Mouse (Mus musculus) liver, adult 2 months (tissue): ENCODE measurements around the gene Zc3h4. TPM values are rescaled to one million over a fixed set of nuclear protein-coding genes. Genes with fewer than 3 reads are reported as not detected.

Experiments used
- DNase-seq: peaks from one replicate; pipeline ENCODE4 v3.0.0-alpha.2; 2011; ENCODE audit warnings: low read depth, low spot score; ENCODE audit errors: extremely low read depth
- H3K27ac ChIP-seq: fragments of 200-500 bp; replicated peaks from 2 replicates; pipeline ENCODE4 v1.5.1; 2012; ENCODE audit warnings: low read depth, mild to moderate bottlenecking, control low read depth, inconsistent platforms, low read length; ENCODE audit not compliant: insufficient read depth
- H3K27me3 ChIP-seq: fragments of 200-500 bp; 2 replicates; pipeline ENCODE4 v1.6.1; 2012; ENCODE audit warnings: mild to moderate bottlenecking, moderate library complexity, low read length, inconsistent platforms; ENCODE audit not compliant: control insufficient read depth, insufficient read depth
- H3K36me3 ChIP-seq: fragments of 200-500 bp; 2 replicates; pipeline ENCODE4 v1.6.1; 2012; ENCODE audit warnings: low read length, inconsistent platforms; ENCODE audit not compliant: control insufficient read depth, insufficient read depth
- H3K4me1 ChIP-seq: fragments of 200-500 bp; 2 replicates; pipeline ENCODE4 v1.6.1; 2011; ENCODE audit warnings: low read length; ENCODE audit not compliant: control insufficient read depth, insufficient read depth
- H3K4me3 ChIP-seq: fragments of 200-500 bp; 2 replicates; pipeline ENCODE4 v1.5.1; 2011; ENCODE audit warnings: low read depth, mild to moderate bottlenecking, control low read depth, low read length, moderate library complexity; ENCODE audit not compliant: insufficient read depth
- H3K79me2 ChIP-seq: fragments of 200-500 bp; 2 replicates; pipeline ENCODE4 v1.6.1; 2012; ENCODE audit warnings: inconsistent platforms, mild to moderate bottlenecking, low read length, moderate library complexity; ENCODE audit not compliant: control insufficient read depth, insufficient read depth
- H3K9ac ChIP-seq: fragments of 200-500 bp; 2 replicates; pipeline ENCODE4 v1.6.1; 2012; ENCODE audit warnings: low read depth, mild to moderate bottlenecking, control low read depth, inconsistent platforms, low read length
- CTCF ChIP-seq: fragments of 200-500 bp; IDR thresholded peaks from 2 replicates; pipeline ENCODE4 v1.5.1; 2011; ENCODE audit warnings: low read depth, low read length, control low read depth
- POLR2A ChIP-seq: fragments of 200-500 bp; IDR thresholded peaks from 2 replicates; pipeline ENCODE4 v1.6.1; 2011; ENCODE audit warnings: low read length, control low read depth; ENCODE audit not compliant: insufficient read depth; ENCODE audit errors: extremely low read depth
- WGBS: fragments of 180-500 bp; shearing (Covaris S2); methylation state at CpG from one replicate; pipeline ENCODE4 v1.1.7; 2018; 5-methylcytosine and 5-hydroxymethylcytosine counted together
- polyA plus RNA-seq: library from polyadenylated mRNA; depleted of rRNA; stranded (reverse); fragments of >200 nt; gene quantifications from 2 replicates; pipeline ENCODE4 v1.2.3, GENCODE M21; 2012
- total RNA-seq: library from RNA; depleted of rRNA; stranded (reverse); fragments of >200 nt; gene quantifications from 2 replicates; pipeline ENCODE4 v1.2.3, GENCODE M21; 2014

Zc3h4 gene
- total and polyA plus RNA-seq, 2 experiments, result 5.2 to 14.3 TPM

- Histone ChIP-seq H3K27me3 (no peaks in the 10 kb centered on the region), H3K4me3 (peak overlapping the region; percentile 8; the same call in 1 of the 2 replicates), H3K9ac (peak overlapping the region; percentile 16), H3K27ac (peak overlapping the region; percentile 82), H3K4me1 (peaks cover 15% of the 10 kb centered on the region; the same call in 1 of the 2 replicates), H3K36me3 (peaks cover 4% of the 10 kb centered on the region; the same call in 1 of the 2 replicates), H3K79me2 (no peaks in the 10 kb centered on the region)
- WGBS, result 28% methylated on average over 10 of the region's 10 CpGs
- no peak for TF ChIP-seq CTCF
- TF ChIP-seq POLR2A, result no peak
- DNase-seq, result peak; percentile 92
These were observed 34.5 kb upstream of the Zc3h4 start for GRCm38 (mm10) chr7:16366133-16366646.

DNA sequence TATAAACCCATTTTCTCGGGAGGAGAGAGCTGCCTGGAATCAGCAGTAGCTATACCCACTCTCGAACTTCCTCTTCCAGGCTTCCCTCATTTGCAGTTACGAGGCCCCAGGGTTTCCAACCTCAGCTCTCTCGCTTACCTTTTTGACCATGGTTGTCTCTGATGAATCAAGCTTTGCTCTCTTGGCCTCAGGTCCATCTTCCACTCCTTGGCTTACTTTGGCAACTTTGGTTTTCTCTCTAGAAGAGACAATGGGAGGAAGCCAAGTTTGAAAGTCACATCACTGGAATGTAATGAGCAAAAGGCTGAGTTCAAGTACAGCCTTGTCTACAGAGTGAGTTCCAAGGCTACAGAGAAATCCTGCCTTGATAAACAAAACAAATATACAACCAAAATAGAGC is 34.0 kb upstream of the Zc3h4 start:
- DNase-seq, result peak; percentile 66

DNA sequence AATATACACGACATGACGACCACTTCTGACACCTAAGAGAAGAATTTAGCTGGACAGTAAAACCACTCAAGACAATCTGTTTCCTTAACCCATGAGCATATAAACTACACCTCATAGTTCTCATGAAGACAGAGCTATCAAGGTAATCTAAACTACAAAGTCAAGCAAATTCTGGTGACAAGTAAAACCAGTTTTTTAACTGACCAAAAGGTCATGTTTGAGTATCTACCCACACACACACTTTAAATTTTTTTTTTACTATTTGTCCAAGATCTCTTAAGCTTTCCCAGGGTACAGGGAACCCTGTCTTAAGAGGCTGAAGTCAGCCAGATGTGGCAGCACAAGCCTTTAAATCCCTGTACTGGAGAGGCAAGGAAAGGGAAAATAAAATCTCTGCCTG is 31.9 kb upstream of the Zc3h4 start:
- WGBS, result 82% methylated on average over 2 of the region's 2 CpGs
- H3K36me3 ChIP-seq, result peaks cover 2% of the 10 kb centered on the region; the same call in 1 of the 2 replicates
- TF ChIP-seq POLR2A, result no peak
- TF ChIP-seq CTCF, result no peak

More for the DNA sequence above, 34.0 kb upstream of the Zc3h4 start:
- peak overlapping the region; percentile 82 for H3K27ac ChIP-seq
- WGBS, result 58% methylated on average over 4 of the region's 4 CpGs
- no peak overlapping the region for H3K9ac ChIP-seq
- H3K4me1 ChIP-seq, result peaks cover 15% of the 10 kb centered on the region; the same call in 1 of the 2 replicates
- no peaks in the 10 kb centered on the region for H3K79me2 ChIP-seq
- no peaks in the 10 kb centered on the region for H3K27me3 ChIP-seq
- no peak for TF ChIP-seq CTCF
- H3K4me3 ChIP-seq, result no peak overlapping the region
- H3K36me3 ChIP-seq, result peaks cover 2% of the 10 kb centered on the region; the same call in 1 of the 2 replicates

DNA sequence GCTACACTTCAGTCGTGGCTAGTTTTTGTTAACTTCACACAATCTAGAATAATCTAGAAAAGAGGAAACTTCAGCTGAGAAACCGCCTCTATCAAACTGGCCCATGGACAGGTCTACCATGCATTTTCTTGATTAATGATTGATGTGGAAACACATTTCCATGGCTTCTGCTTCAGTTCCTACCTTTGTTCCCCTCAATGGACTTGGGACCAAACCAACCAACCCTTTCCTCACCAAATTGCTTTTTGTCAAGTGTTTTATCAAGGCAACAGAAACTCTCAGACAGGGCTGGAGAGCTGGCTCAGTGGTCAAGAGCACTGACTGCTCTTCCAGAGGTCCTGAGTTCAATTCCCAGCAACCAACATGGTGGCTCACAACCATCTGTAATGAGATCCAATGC is 30.1 kb upstream of the Zc3h4 start:
- WGBS, result 40% methylated on average over 2 of the region's 2 CpGs
- DNase-seq, result peak; percentile 39
- peaks cover 5% of the 10 kb centered on the region; the same call in 1 of the 2 replicates for H3K36me3 ChIP-seq

More for the DNA sequence above, 31.9 kb upstream of the Zc3h4 start:
- Histone ChIP-seq H3K4me1 (peaks cover 15% of the 10 kb centered on the region; the same call in 1 of the 2 replicates), H3K27ac (no peak overlapping the region), H3K9ac (no peak overlapping the region), H3K27me3 (no peaks in the 10 kb centered on the region), H3K4me3 (no peak overlapping the region), H3K79me2 (no peaks in the 10 kb centered on the region)
- no peak for DNase-seq

DNA sequence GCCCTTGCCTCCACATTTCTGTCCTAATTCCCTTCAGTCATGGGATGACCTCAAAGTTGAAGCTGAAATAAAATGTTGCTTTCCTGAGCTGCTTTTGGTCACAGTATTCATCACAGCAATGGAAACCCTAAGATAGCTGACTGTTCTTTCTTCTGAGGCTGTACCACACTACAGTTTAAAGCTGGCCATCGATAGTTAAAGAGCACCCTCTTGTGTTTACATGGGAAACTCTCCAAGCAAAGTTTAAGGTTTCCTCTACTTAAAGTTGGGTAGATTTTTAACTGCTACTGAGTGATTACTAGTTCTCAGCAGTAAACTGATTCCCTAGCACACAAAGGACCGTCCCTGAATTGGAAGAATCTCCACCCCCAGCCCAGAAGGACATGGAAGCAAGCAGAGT is 27.0 kb upstream of the Zc3h4 start:
- Histone ChIP-seq H3K27me3 (no peaks in the 10 kb centered on the region), H3K27ac (no peak overlapping the region), H3K4me1 (no peaks in the 10 kb centered on the region), H3K9ac (no peak overlapping the region), H3K4me3 (no peak overlapping the region), H3K79me2 (no peaks in the 10 kb centered on the region), H3K36me3 (peaks cover 16% of the 10 kb centered on the region)
- peak; percentile 48 for DNase-seq
- TF ChIP-seq POLR2A (no peak), CTCF (peak; percentile 42)
- WGBS, result 16% methylated on average over 2 of the region's 2 CpGs

More for the DNA sequence above, 30.1 kb upstream of the Zc3h4 start:
- no peak overlapping the region for H3K27ac ChIP-seq
- no peak overlapping the region for H3K9ac ChIP-seq
- H3K4me3 ChIP-seq, result no peak overlapping the region
- no peak for TF ChIP-seq CTCF
- TF ChIP-seq POLR2A, result no peak
- no peaks in the 10 kb centered on the region for H3K79me2 ChIP-seq
- H3K4me1 ChIP-seq, result peaks cover 9% of the 10 kb centered on the region; the same call in 1 of the 2 replicates
- no peaks in the 10 kb centered on the region for H3K27me3 ChIP-seq

DNA sequence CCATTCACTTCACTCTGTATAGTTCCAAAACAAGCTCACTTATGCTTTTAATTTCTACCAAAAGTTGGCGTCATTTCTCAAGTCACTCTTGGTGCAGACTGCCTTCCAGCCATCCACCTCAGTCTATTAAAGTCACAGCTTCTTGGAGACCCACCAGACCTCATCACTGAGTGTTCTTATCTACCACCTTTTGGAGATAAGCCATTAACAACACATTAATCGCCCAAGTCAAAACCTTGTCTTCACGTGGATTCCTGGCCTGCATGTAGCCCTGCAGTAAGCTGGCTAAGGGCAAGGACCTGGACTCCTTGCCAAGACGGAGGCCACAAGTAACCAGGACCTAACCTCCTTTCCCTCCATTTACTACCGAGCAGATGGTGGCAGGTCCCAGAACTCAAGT is 25.7 kb upstream of the Zc3h4 start:
- Histone ChIP-seq H3K4me1 (no peaks in the 10 kb centered on the region), H3K27me3 (no peaks in the 10 kb centered on the region), H3K36me3 (peaks cover 13% of the 10 kb centered on the region), H3K27ac (no peak overlapping the region), H3K79me2 (no peaks in the 10 kb centered on the region; the same call in 1 of the 2 replicates), H3K4me3 (no peak overlapping the region), H3K9ac (no peak overlapping the region)
- WGBS, result 80% methylated on average over 5 of the region's 5 CpGs
- DNase-seq, result no peak
- TF ChIP-seq CTCF (no peak), POLR2A (no peak)
